Mouse (Mus musculus): Measurements from ENCODE around the gene C2cd2l.

The C2cd2l gene

DNA sequence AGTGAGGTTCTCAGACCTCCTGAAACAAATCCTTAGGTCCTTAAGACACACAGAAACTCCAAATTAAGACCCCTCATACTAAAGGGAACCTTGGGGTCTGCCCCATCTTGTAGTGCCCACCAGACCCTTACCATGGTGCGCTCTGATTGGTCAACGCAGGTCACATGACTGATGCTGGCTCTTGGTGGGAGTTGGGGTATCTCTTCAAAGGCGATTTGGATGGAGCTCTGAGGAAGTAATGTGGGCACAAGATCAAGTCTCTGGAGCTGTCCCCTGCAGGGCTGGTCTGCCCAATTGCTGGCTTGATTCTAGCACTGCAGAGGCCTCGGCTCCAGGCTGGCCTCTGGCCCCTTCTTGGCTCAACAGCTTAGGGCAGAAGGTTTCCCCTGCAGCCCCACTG is 2.6 kb downstream of the C2cd2l start:
- in situ Hi-C loops (cut with MboI, MseI) = no loop called here

GRCm38 (mm10) chr9:44314910-44315309 is 5.2 kb downstream of the C2cd2l start:
- in situ Hi-C loops (cut with MboI, MseI) = no loop called here

DNA sequence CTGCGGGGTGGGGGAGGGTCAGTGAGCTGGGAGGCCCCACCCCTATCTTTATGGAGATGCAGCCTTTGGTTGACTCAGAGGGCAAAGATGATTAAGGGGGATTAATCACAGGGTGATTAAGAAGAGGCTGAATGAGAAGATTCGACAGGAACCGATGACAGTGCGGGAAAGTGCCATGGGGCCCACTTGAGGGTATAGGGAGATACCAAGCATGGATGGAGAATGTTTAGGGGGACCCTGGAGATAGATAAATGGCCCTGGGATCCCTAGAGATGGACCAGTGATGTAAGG is 5.9 kb downstream of the C2cd2l start:
- in situ Hi-C loops (cut with MboI, MseI) = no loop called here

- in situ Hi-C loops (cut with MboI, MseI) = no loop called here
Observed at GRCm38 (mm10) chr9:44313476-44314256, 6.4 kb downstream of the C2cd2l start.

DNA sequence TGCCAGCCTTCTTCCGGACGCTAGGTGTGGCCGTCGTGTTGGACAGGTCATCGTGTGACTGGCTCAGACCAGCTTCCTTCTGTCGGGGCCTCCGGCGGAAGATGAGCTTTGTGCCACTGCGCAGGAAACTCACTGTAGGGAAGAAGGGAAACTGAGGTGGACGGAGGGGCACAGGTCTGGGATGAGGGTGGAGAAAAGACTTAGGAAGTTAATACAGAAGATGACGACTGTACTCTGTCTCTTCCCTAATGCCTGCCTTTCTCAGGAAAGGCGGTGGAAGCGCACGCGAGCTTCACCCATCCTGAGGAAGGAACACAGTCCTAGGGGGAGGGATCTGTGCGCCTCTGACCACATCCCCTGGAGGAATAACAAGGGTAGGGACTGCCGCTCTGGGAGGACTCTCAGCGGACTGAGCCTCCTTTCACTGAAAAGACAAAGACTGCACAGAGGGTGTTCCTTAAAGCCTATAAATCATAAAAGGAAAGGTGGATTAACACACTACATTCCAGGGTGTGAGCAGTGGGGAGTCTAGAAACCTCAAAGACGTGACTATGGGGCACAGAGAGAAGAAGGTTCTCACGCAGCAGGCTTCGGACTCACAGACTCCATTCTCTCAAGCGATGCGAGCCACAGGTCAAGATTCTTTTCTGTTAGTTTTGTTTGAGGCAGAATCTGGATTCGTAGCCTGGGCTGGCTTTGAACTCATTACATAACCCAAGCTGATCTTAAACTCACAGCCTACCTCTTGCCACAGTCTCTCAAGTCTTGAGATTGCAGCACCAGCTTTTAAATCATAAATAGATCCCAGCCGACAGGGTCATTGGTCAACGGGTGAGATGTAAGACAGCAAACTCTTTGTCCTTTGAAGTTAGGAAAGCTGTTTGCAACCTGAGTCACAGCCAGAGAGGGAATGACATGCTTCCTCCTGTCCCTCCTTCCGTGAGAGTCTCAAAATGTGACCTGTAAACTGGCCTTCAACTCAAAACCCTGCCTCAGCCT is 8.7 kb downstream of the C2cd2l start:
- in situ Hi-C loops (cut with MboI, MseI) = no loop called here

- in situ Hi-C loops (cut with MboI, MseI) = no loop called here
Observed at GRCm38 (mm10) chr9:44310750-44311135, 9.3 kb downstream of the C2cd2l start.

- in situ Hi-C loops (cut with MboI, MseI) = loop anchor here (10.0 kb wide), 1 partner anchor 295 kb away; no protein-coding TSS in a partner anchor
Observed at GRCm38 (mm10) chr9:44309756-44310155, 10.3 kb downstream of the C2cd2l start.

GRCm38 (mm10) chr9:44307248-44307647 is 12.8 kb downstream of the C2cd2l start:
- in situ Hi-C loops (cut with MboI, MseI) = loop anchor here (10.0 kb wide), 1 partner anchor 292 kb away; no protein-coding TSS in a partner anchor

DNA sequence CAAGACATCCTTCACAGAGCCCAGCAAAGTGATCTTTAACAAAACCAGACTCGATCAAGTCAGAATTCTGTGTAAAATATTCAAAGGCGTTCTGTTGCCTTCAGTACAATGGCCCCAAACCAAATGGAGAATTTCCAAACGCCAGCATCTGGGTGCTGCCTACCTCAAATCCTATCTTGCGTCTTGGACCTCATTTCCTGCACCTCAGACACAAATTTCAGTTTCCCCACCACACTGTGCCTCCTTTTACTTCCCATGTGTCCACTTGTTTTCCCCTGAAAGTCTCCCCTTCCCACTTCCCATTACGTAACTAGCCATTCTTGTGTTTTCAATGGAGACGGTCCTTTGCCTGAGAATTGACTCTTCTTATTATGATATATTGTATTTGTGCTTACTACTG is 13.6 kb downstream of the C2cd2l start:
- in situ Hi-C loops (cut with MboI, MseI) = loop anchor here (10.0 kb wide), 1 partner anchor 292 kb away; no protein-coding TSS in a partner anchor

GRCm38 (mm10) chr9:44305466-44306079 is 14.5 kb downstream of the C2cd2l start, which contains the start of gene Hinfp:
Gene Hinfp, minus strand, starts transcription at chr9:44305671.
- in situ Hi-C loops (cut with MboI, MseI) = loop anchor here (10.0 kb wide), 1 partner anchor 291 kb away; no protein-coding TSS in a partner anchor

GRCm38 (mm10) chr9:44300001-44300400 is 20.1 kb downstream of the C2cd2l start:
- in situ Hi-C loops (cut with MboI, MseI) = loop anchor here (10.0 kb wide), 1 partner anchor 285 kb away; no protein-coding TSS in a partner anchor

- in situ Hi-C loops (cut with MboI, MseI) = loop anchor here (5.0 kb wide), 2 partner anchors 40 to 60 kb away; partner anchors contain the start of gene Pdzd3
Observed at GRCm38 (mm10) chr9:44292490-44292889, 27.6 kb downstream of the C2cd2l start.

GRCm38 (mm10) chr9:44288959-44289291 is 31.2 kb downstream of the C2cd2l start:
- in situ Hi-C loops (cut with MboI, MseI) = no loop called here

GRCm38 (mm10) chr9:44288076-44288958 is 31.8 kb downstream of the C2cd2l start, which contains the start of gene Abcg4:
Gene Abcg4, minus strand, starts transcription at chr9:44288615.
- in situ Hi-C loops (cut with MboI, MseI) = no loop called here

GRCm38 (mm10) chr9:44287401-44288075 is 32.5 kb downstream of the C2cd2l start:
- in situ Hi-C loops (cut with MboI, MseI) = no loop called here

DNA sequence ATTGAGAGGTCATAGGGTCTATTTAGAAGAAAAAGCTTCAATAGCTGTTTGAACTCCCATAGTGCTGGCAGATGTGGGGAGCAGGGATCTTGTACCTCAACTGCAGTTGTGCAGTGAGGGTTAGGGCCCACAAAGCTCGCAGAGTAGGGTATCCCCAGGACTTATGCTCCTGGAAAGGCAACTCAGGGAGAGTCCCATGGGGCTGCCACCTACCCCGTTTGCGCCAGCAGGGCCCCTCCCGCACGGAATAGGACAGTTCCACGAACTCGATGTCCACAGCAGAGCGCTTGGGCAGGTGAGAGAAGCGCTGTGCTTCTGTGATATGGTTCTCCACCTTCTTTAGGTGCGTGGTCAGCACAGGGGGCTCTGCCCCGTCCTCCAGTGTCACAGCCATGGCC is 33.1 kb downstream of the C2cd2l start:
- in situ Hi-C loops (cut with MboI, MseI) = no loop called here

DNA sequence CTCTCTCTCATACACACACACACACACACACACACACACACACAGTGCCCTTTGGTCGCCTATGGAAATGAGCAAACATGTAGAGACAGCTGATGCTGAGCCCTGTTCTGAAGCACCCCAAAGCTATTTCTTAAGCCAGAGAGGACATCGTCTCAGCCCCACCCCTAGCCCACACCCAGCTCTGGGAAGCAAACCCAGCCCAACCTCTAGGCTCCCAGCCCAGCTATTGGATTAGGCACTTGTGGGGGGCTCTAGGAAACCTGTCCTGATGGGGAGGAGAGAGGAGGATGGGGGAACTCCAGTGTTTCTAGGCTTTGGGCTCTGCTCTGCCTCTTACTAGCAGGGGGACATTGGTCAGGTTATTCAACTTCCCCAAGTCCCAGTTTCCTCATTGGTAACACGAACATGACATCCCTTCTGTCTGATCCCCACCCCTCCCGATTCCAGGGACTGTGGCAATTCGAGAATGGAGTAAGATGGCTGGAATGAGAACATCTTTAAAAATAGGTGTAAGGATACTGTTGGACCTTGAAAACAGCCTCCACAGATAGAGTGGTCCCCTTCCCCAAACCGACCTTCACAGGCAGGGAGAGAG is 33.7 kb downstream of the C2cd2l start:
- in situ Hi-C loops (cut with MboI, MseI) = no loop called here

GRCm38 (mm10) chr9:44283183-44283582 is 36.9 kb downstream of the C2cd2l start:
- in situ Hi-C loops (cut with MboI, MseI) = no loop called here

- in situ Hi-C loops (cut with MboI, MseI) = no loop called here
Observed at GRCm38 (mm10) chr9:44269973-44270372, 50.1 kb downstream of the C2cd2l start.

- in situ Hi-C loops (cut with MboI, MseI) = no loop called here
Observed at GRCm38 (mm10) chr9:44269077-44269476, 51.0 kb downstream of the C2cd2l start.

All from T-helper 2 cell (primary cell).